Mouse (Mus musculus) ovary, adult 18-20 months (tissue): ENCODE measurements around the gene Src.
"Not testable (repeated sequence)": the region's sequence is repeated elsewhere in the genome, so short reads cannot be mapped to it uniquely, and the experiment has no call there.

Experiments used
- DNase-seq: peaks from one replicate; pipeline ENCODE4 v3.0.0; 2022; ENCODE audit warnings: low spot score, mixed read lengths

The Src gene

GRCm38 (mm10) chr2:157478651-157479050, 60.4 kb downstream of the Src start:
- DNase-seq, result no peak

- DNase-seq, result no peak
Measured at GRCm38 (mm10) chr2:157479858-157480568, 61.8 kb downstream of the Src start.

- DNase-seq, result no peak
Measured at GRCm38 (mm10) chr2:157482729-157483128, 64.5 kb downstream of the Src start.

GRCm38 (mm10) chr2:157486559-157486958, 68.3 kb downstream of the Src start:
- DNase-seq, result not testable (repeated sequence)

- DNase-seq, result no peak
Measured at GRCm38 (mm10) chr2:157486981-157487656, 68.9 kb downstream of the Src start.

- DNase-seq, result no peak
Measured at GRCm38 (mm10) chr2:157487733-157488175, 69.5 kb downstream of the Src start.

- no peak for DNase-seq
Measured at GRCm38 (mm10) chr2:157493240-157493639, 75.0 kb downstream of the Src start.

GRCm38 (mm10) chr2:157498529-157498928, 80.3 kb downstream of the Src start:
- no peak for DNase-seq

- no peak for DNase-seq
Measured at GRCm38 (mm10) chr2:157500364-157500763, 82.1 kb downstream of the Src start.

- no peak for DNase-seq
Measured at GRCm38 (mm10) chr2:157501324-157501723, 83.1 kb downstream of the Src start.

- no peak for DNase-seq
Measured at GRCm38 (mm10) chr2:157506779-157507178, 88.5 kb downstream of the Src start.

GRCm38 (mm10) chr2:157509182-157509581, 90.9 kb downstream of the Src start:
- DNase-seq, result peak; percentile 20

- DNase-seq, result no peak
Measured at GRCm38 (mm10) chr2:157510031-157510430, 91.8 kb downstream of the Src start.

GRCm38 (mm10) chr2:157512859-157513258, 94.6 kb downstream of the Src start:
- no peak for DNase-seq

GRCm38 (mm10) chr2:157513737-157514208, 95.5 kb downstream of the Src start:
- DNase-seq, result no peak

- no peak for DNase-seq
Measured at GRCm38 (mm10) chr2:157514353-157514752, 96.1 kb downstream of the Src start.

GRCm38 (mm10) chr2:157517526-157517925, 99.3 kb downstream of the Src start:
- DNase-seq, result no peak

- DNase-seq, result no peak
Measured at GRCm38 (mm10) chr2:157518451-157518850, 100.2 kb downstream of the Src start.

- no peak for DNase-seq
Measured at GRCm38 (mm10) chr2:157519452-157519851, 101.2 kb downstream of the Src start.

- DNase-seq, result no peak
Measured at GRCm38 (mm10) chr2:157520496-157520895, 102.3 kb downstream of the Src start.
